Mouse (Mus musculus) limb, embryonic 10.5 days (tissue): ENCODE data around the gene Nhej1. TPM values are rescaled to one million over a fixed set of nuclear protein-coding genes. Genes with fewer than 3 reads are reported as not detected.

Source experiments
- DNase-seq: peaks from one replicate; pipeline ENCODE4 v3.0.0-alpha.2; 2017; ENCODE audit warnings: low spot score
- H3K27ac ChIP-seq: fragments of 300-500 bp; sonication (generic); 2 replicates; pipeline ENCODE4 v1.5.1; 2016; ENCODE audit warnings: mild to moderate bottlenecking
- H3K27me3 ChIP-seq: fragments of 300-500 bp; sonication (generic); 2 replicates; pipeline ENCODE4 v1.6.1; 2016; ENCODE audit warnings: low read depth, mild to moderate bottlenecking; ENCODE audit not compliant: poor library complexity, severe bottlenecking
- H3K36me3 ChIP-seq: fragments of 300-500 bp; sonication (generic); 2 replicates; pipeline ENCODE4 v1.6.1; 2016; ENCODE audit warnings: mild to moderate bottlenecking, moderate library complexity
- H3K4me1 ChIP-seq: fragments of 300-500 bp; sonication (generic); 2 replicates; pipeline ENCODE4 v1.6.1; 2016
- H3K4me3 ChIP-seq: fragments of 300-500 bp; sonication (generic); 2 replicates; pipeline ENCODE4 v1.5.1; 2016; ENCODE audit warnings: mild to moderate bottlenecking, moderate library complexity
- H3K9me3 ChIP-seq: fragments of 300-500 bp; sonication (generic); replicated peaks from 2 replicates; pipeline ENCODE4 v1.6.1; 2016; ENCODE audit warnings: mild to moderate bottlenecking
- WGBS: fragments of 180-500 bp; shearing (Covaris S2); methylation state at CpG from one replicate; pipeline ENCODE4 v1.1.7; 2016; 5-methylcytosine and 5-hydroxymethylcytosine counted together
- polyA plus RNA-seq: library from polyadenylated mRNA; unstranded; fragments of >200 nt; fragmentation: Nextera tagmentation; extraction: Ambion mirVana; gene quantifications from 2 replicates; pipeline ENCODE4 v1.2.1, GENCODE M21; 2016

Gene Nhej1
- polyA plus RNA-seq, 1 experiment from 2014 or later = 13.3 TPM

DNA sequence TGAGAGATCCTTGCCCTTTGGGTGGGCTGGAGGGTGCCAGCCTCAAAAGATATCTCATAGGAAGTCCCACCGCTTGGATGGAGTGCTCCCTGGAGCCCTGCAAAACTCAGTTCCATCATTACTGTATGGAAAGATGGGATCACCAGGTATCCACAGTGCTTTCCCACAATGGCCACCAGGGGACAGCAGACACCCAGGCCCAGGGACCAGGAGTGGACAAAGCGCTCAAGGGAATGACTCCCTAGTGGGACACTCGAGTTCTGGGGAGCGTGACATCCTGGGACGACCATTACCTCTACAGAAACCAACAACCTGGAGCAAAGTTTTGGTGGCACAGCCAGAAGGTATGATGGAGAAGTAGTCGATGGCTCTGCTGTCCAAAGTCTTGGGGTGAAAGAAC lies 198.3 kb downstream of the Nhej1 start:
- H3K4me1 ChIP-seq = no peaks in the 10 kb centered on the region
- WGBS = 39% methylated on average over 6 of the region's 6 CpGs
- H3K27ac ChIP-seq = no peak overlapping the region
- no peaks in the 10 kb centered on the region for H3K9me3 ChIP-seq
- no peak overlapping the region for H3K4me3 ChIP-seq
- H3K36me3 ChIP-seq = no peaks in the 10 kb centered on the region
- peaks cover 42% of the 10 kb centered on the region for H3K27me3 ChIP-seq
- no peak for DNase-seq

DNA sequence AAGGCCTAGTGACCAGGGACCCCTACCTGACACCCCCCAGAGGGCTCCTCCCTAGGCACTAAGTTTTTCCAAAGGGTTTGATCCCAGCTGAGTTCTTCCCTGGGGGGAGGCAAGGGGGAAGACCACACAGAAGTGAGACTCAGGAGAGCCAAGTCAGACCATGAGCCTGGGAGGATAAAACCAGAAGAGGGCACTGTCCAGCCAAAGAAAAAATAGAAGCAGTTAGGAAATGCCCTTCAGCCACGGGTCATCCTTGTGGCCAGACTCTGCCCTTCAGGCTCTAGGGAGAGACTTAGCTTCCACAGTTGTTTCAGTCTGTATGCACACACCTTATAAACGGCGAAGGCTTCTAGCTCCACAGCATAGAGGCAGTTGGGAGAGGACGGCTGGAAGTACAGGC lies 200.5 kb downstream of the Nhej1 start:
- H3K27me3 ChIP-seq = peaks cover 35% of the 10 kb centered on the region
- no peak for DNase-seq
- 70% methylated on average over 4 of the region's 4 CpGs for WGBS

More for the DNA sequence above, 200.5 kb downstream of the Nhej1 start:
- Histone ChIP-seq H3K27ac (no peak overlapping the region), H3K9me3 (no peaks in the 10 kb centered on the region), H3K4me3 (no peak overlapping the region), H3K4me1 (no peaks in the 10 kb centered on the region), H3K36me3 (no peaks in the 10 kb centered on the region)

Other genes with a start within 250 kb of the Nhej1 start
- not detected in 2 replicates for gene Fev, start 239.8 kb downstream of the Nhej1 start, polyA plus RNA-seq
- not detected in 2 replicates for gene Cryba2, start 232.1 kb downstream of the Nhej1 start, polyA plus RNA-seq
- not detected in 2 replicates for gene Cfap65, start 189.6 kb downstream of the Nhej1 start, polyA plus RNA-seq
- gene Ihh, start 173.5 kb downstream of the Nhej1 start, polyA plus RNA-seq = 0.08 and 0.11 TPM in 2 replicates
- gene Slc23a3, start 8.7 kb upstream of the Nhej1 start, polyA plus RNA-seq = 0.11 TPM in 1 of 2 replicates, not detected in the other
- 35.6 and 41.3 TPM in 2 replicates for gene Cnppd1, start 17.5 kb upstream of the Nhej1 start, polyA plus RNA-seq
- 31.5 and 35.3 TPM in 2 replicates for gene Retreg2, start 17.6 kb upstream of the Nhej1 start, polyA plus RNA-seq
- gene Zfand2b, start 43.4 kb upstream of the Nhej1 start, polyA plus RNA-seq = 28.7 and 35.5 TPM in 2 replicates
- gene Abcb6, start 55.2 kb upstream of the Nhej1 start, polyA plus RNA-seq = 38.0 and 39.0 TPM in 2 replicates
- gene Ankzf1, start 67.0 kb upstream of the Nhej1 start, polyA plus RNA-seq = 22.0 and 24.8 TPM in 2 replicates
- 19.1 and 23.9 TPM in 2 replicates for gene Atg9a, start 67.0 kb upstream of the Nhej1 start, polyA plus RNA-seq
- gene Glb1l, start 85.6 kb upstream of the Nhej1 start, polyA plus RNA-seq = 10.3 and 12.8 TPM in 2 replicates
- gene Stk16, start 85.6 kb upstream of the Nhej1 start, polyA plus RNA-seq = 146 and 149 TPM in 2 replicates
- gene Tuba4a, start 94.7 kb upstream of the Nhej1 start, polyA plus RNA-seq = 10.0 and 10.7 TPM in 2 replicates
- gene A630095N17Rik, start 106.9 kb upstream of the Nhej1 start, polyA plus RNA-seq = not detected in 2 replicates
- gene Dnajb2, start 111.2 kb upstream of the Nhej1 start, polyA plus RNA-seq = 23.8 and 29.9 TPM in 2 replicates
- gene Ptprn, start 139.3 kb upstream of the Nhej1 start, polyA plus RNA-seq = 0.11 and 0.13 TPM in 2 replicates
- not detected in 2 replicates for gene Resp18, start 153.2 kb upstream of the Nhej1 start, polyA plus RNA-seq
- gene Dnpep, start 192.8 kb upstream of the Nhej1 start, polyA plus RNA-seq = 117 and 132 TPM in 2 replicates
- 6.2 and 7.8 TPM in 2 replicates for gene Des, start 235.1 kb upstream of the Nhej1 start, polyA plus RNA-seq